Mouse (Mus musculus) cerebellum, adult (tissue): ENCODE measurements around the gene Map7d3.

Experiments used
- ATAC-seq: cut with Nextera tagmentation; 2 replicates; pipeline ENCODE4 v1.9.2; 2017; ENCODE audit warnings: mild to moderate bottlenecking, moderate library complexity, mixed read lengths; ENCODE audit not compliant: insufficient number of reproducible peaks, low FRiP score, low TSS enrichment

The Map7d3 gene

GRCm38 (mm10) chrX:56821765-56822603 is at the start of gene Map7d3:
TSS of gene Map7d3 (minus strand) at chrX:56822326.
- ATAC-seq, result no peak

GRCm38 (mm10) chrX:56869863-56870262 is 47.7 kb upstream of the Map7d3 start, which contains the start of gene Adgrg4:
TSS of gene Adgrg4 (plus strand) at chrX:56870163.
- ATAC-seq, result no peak

GRCm38 (mm10) chrX:56841255-56841654 is 19.1 kb upstream of the Map7d3 start:
- no peak for ATAC-seq

- no peak for ATAC-seq
Observed at GRCm38 (mm10) chrX:56839369-56839768, 17.2 kb upstream of the Map7d3 start.

DNA sequence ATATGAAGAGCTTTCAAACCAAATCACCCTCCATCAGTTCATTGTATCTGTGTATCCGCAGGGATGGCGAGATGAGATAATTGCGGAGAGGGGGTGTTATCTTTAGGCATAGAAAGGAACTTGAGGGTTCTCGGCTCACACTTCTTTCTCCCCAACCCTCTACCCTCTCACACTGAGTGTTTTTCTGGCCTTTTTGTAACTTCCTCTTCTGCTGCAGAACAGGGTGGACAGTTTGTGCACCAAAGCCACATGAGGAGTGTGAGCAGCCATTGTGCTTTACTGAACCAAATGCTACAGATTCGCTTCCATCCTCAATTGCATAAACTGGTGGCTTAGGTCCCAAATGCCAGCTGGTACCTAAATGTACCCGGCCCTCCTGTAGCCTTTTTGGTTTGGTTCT is 13.7 kb upstream of the Map7d3 start:
- ATAC-seq, result no peak

- ATAC-seq, result no peak
Observed at GRCm38 (mm10) chrX:56827492-56827891, 5.4 kb upstream of the Map7d3 start.

DNA sequence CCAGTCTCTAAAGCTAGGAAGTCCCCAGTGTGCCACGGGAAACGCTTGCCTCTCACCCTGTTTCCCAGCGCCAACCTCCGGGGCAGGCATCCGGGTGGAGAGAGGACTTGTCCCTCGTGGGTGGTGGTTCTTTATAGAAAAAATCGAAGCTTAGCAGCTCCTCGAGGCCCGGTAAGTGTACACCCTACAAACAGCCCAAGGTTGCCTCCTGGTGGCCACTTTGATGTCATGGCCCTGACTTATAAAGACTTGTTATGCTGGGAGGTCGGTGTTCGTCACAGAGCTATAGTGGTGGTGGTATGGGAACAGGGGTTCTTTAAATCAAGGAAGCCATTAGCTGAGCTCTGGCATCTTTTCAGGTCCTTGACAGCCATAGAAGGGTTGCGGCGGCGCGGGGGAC is 30.9 kb downstream of the Map7d3 start:
- ATAC-seq, result peak; percentile 79

- no peak for ATAC-seq
Observed at GRCm38 (mm10) chrX:56790591-56790990, 31.5 kb downstream of the Map7d3 start.

GRCm38 (mm10) chrX:56787486-56787885 is 34.6 kb downstream of the Map7d3 start:
- ATAC-seq, result no peak

DNA sequence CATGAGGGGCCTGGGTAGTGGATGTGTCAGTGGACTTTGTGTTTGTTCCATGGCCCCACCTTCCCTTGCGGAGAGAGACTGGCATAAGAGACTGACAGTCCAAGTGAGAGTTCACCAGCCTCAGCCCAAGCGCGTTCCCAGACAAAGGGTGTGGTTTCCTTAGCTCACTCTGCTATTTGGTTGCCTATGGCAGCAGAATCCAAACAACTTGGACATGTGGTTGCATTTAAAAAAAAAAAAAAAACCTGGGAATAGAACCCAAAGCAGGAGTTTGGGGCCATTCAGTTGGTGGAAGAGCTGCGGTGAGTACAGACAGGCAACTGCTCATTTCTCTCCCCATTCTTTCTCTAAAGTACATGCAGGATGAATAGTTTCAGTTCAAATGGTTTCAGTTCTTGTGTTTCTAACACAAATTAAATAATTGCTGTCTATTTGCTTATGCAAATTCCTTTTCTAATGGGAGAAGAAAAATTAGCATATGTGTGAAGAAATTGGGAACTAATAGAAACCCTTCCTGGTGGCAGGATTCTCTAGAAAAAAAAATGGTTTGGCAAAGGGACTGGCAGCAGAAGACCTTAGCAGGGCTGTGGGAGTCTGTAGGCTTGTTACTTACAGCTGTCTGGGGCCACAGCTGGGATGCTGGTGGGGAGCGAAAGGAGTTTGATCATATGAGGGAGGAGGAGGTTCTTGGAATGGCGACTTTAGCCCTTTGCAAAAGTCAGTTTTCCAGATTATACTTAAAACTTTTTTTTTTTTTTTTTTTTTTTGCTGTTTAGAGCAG is 35.7 kb downstream of the Map7d3 start:
- no peak for ATAC-seq

- no peak for ATAC-seq
Observed at GRCm38 (mm10) chrX:56773329-56773728, 48.8 kb downstream of the Map7d3 start.

GRCm38 (mm10) chrX:56771751-56772150 is 50.4 kb downstream of the Map7d3 start:
- no peak for ATAC-seq

DNA sequence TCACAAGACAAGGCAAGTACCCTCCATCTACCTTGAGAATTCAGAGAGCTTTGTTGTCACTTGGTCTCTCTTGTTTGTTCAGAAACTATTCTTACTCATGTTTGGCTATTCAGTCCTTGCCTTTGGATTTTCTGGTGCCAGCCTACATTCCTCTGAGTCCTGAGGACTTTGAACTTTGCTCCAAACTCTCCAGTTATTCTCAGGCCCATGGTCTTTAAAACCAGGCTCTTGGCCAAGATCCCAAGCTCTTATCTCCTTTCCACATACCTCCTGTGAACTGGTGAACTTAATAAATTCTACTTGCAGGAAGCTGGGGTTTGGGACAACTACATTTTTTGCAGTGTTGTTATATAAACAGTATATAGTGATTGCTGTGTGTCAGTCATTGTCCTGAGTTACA is 52.3 kb downstream of the Map7d3 start:
- no peak for ATAC-seq

- no peak for ATAC-seq
Observed at GRCm38 (mm10) chrX:56760257-56760760, 61.8 kb downstream of the Map7d3 start.

DNA sequence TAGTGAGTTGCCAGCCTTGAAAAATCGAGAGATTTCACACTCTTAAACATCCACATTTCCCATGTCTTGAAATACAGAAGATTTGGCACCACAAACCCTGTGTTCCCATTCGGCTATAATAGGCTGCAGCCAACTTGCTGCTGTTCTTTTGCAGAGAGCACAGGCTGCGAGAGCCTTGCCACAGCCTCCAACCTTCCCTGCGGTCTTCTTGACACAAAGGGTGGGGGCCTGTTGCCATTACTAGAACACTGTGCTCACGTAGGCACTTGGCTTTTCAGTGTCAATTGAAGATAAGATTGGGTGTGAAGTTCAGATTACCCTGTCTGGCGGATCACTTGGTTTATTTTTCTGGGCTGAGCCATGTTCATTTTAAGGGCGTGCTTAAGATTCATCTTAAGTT is 65.8 kb downstream of the Map7d3 start:
- no peak for ATAC-seq

GRCm38 (mm10) chrX:56755646-56756045 is 66.5 kb downstream of the Map7d3 start:
- 0 out of 2 replicates have a peak, but pooled peaks have one; percentile 63 for ATAC-seq

DNA sequence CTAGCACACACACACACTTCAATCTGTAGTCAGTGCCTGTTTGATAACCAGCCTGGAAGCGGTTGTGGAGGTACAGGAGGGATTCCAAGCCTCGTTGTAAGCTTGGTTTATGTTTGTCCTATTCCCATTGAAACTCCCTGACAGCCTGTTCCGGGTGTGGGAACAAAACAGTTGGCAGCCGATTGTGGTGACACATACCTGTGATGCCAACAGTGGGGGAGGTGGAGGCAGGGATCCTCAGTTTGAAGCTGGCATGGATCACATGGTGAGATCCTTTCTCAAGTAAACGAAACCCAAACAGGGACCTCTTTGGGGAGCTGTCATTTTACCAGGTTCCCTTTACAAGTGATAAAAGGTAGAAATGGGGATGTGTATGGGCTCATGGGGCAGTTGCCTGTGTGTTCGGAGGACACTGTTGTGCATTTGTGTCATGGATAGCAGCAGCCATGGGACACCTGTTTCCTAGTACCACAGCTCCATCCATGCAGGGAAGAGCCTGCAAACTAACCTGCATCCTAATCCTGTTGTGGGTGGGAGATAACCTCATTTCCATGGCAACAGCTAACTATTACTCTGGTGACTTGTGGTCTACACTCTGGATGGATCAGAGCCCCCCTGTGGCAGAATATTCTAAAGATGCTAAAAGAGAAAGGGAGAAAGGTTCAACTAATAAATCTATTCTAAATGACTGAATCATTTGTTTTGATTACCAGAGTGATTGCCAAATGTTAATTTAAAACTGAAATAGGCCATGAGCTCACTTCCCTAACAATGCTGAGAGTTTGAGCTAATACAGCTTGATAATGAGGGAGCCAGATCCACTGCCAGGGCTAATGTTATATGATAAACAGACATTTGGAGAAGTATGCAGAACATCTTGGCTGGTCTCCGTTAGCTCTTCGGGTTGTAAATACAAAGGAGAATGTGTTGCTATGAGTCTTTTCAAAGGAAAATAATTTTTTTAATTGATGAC is 68.5 kb downstream of the Map7d3 start:
- ATAC-seq, result peak; percentile 85

DNA sequence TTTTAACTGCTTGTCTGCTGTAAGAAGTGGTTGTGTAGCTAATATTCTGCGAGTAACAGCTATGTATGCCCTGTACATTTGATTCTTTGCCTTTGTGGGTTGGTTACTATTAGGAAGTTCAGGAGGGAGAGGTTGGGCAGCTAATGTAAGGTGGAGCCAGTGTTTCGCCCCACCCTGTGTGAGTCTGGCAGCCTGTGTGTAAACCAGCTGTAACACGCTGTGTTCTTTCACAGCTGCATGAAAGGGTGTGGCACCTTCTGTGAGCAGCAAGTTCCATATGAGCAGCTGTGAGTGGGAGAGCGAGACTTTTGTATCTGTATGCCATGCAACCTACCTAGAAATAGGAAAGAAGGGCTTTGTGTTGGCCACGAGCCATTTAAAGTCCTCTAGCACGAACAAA is 70.0 kb downstream of the Map7d3 start:
- ATAC-seq, result no peak

DNA sequence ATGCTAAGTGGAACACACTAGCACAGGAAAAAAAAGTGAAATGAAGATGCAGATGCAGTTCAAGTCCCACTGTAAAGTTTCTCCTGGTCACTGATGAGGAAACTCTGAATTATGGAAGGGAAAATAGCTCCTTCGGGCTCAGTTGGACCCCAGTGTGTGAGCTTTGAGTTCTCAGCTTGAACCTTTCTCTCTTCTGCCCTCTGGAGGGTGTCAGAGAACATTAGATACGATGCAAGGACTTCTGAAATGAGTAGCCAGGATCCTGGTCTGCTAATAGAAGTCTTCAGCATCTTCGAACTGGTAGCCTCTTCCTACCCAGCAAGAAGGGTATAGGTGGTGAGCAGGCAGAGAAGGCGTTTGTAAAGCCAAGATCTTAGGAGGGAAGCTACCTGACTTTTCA is 70.6 kb downstream of the Map7d3 start:
- no peak for ATAC-seq
